In the genomic region with DNA sequence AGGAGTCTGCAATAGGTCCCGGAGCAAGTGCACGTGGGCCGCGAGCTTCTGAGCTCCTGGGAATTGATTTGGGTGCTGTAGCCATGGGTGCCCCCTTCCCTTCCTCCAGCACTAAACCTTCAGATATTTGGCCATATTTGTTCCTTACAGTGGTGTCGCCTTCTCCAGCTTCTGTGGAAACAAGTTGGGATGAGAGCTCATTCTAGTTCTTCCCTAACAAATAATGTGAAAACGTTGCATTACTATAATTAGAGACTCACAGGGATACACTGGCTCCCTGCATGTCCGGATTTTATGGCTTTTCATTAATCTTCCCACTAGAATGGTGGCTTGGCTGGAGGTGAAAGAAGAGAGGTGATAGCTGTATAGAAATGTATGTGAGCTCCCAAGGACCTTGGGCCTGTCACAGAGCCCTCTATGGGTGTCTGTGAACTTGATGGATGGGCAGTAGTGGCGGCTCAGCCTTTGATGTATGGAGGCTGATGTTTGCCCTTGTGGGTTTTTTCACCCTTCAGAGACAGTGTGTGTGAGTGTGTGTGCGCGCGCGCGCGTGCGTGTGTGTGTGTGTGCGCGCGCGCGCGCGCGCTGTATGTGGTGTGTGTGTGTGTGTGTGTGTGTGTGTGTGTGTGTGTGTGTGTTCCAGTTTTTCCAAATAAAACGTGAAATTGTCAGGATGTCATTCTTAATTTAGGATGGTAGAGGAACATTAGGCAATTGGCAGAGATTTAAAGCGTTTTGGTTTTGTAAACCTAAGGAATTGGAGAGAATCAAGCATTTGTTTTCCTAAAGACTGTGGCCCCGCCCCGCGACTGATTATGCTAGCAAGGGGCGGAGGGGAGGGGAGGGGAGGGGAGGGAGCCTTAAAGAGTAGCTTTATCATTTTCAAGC, we compare ENCODE assay signal across 7 mouse cellular contexts. TPM values are rescaled to one million over a fixed set of nuclear protein-coding genes. Genes with fewer than 3 reads are reported as not detected.
DNase-seq lines count a peak whose midpoint lies in the region; ATAC-seq lines count a peak whose summit lies in the region.

No protein-coding gene starts in this region.

- no peaks in the 10 kb centered on the region for H3K36me3 ChIP-seq in hindbrain, embryonic 10.5 days
- H3K36me3 ChIP-seq in limb, embryonic 11.5 days (ENCODE audit: control insufficient read depth, insufficient read depth, low read length): no peaks in the 10 kb centered on the region

- H3K27ac ChIP-seq in hindbrain, embryonic 10.5 days: no peak overlapping the region
- no peak overlapping the region for H3K27ac ChIP-seq in limb, embryonic 11.5 days (replicated peaks; ENCODE audit: low read depth, low read length)

- H3K9ac ChIP-seq in limb, embryonic 11.5 days (ENCODE audit: low read length): no peak overlapping the region

- no peaks in the 10 kb centered on the region for H3K9me3 ChIP-seq in hindbrain, embryonic 10.5 days
- no peaks in the 10 kb centered on the region for H3K9me3 ChIP-seq in limb, embryonic 11.5 days (ENCODE audit: control insufficient read depth, low read length)

- H3K27me3 ChIP-seq in hindbrain, embryonic 10.5 days (ENCODE audit: insufficient read depth, poor library complexity, severe bottlenecking): peaks cover 69% of the 10 kb centered on the region
- H3K27me3 ChIP-seq in limb, embryonic 11.5 days (ENCODE audit: control insufficient read depth, insufficient read depth, low read length): peaks cover 26% of the 10 kb centered on the region

- no peak for ATAC-seq in limb, embryonic 11.5 days (ENCODE audit: insufficient number of reproducible peaks, low FRiP score, low TSS enrichment, low read depth)

- H3K4me1 ChIP-seq in hindbrain, embryonic 10.5 days (replicated peaks): peaks cover 32% of the 10 kb centered on the region
- H3K4me1 ChIP-seq in limb, embryonic 11.5 days (ENCODE audit: control insufficient read depth, insufficient read depth, low read length): peaks cover 4% of the 10 kb centered on the region; the same call in 1 of the 2 replicates

- whole genome bisulfite sequencing in hindbrain, embryonic 10.5 days: 0% methylated on average over 29 of the region's 29 CpGs
- WGBS in limb, embryonic 11.5 days: under 1% methylated on average over 27 of the region's 29 CpGs

- DNase-seq in thymus, postnatal 14 days: peak; percentile 21
- no peak for DNase-seq in thymus, postnatal 36 days
- DNase-seq in cerebellum, postnatal 14 days: peak; percentile 74 to 78
- DNase-seq in hindbrain, embryonic 10.5 days (ENCODE audit: low spot score): peak; percentile 62
- peak; percentile 50 for DNase-seq in limb, embryonic 11.5 days (ENCODE audit: low spot score)
- DNase-seq in naive thymus-derived CD4-positive, alpha-beta T cell, adult 2 months (ENCODE audit: low read depth): peak; percentile 28
- no peak for DNase-seq in ovary, adult 18-20 months (ENCODE audit: low spot score)

- H3K4me2 ChIP-seq in limb, embryonic 11.5 days (ENCODE audit: low read depth, severe bottlenecking): peak overlapping the region; percentile 94

- peak overlapping the region; percentile 78 for H3K4me3 ChIP-seq in hindbrain, embryonic 10.5 days
- peak overlapping the region; percentile 60 for H3K4me3 ChIP-seq in limb, embryonic 11.5 days (ENCODE audit: low read depth, low read length)

RNA-seq across cellular contexts. Expression of gene Arhgap20, which starts 1.3 kb away (rescaled TPM):
- 1.9 and 3.4 TPM in 2 replicates for polyA plus RNA-seq in hindbrain, embryonic 10.5 days (2016; fragmentation: Nextera tagmentation; extraction: Ambion mirVana)
- 0.81 and 1.8 TPM in 2 replicates for polyA plus RNA-seq in limb, embryonic 11.5 days (2014; fragmentation: Nextera tagmentation; extraction: Ambion mirVana)

Comparison
In these comparisons a context has a peak if more than half of its experiments do, and no peak if none do; other contexts are left out.
1. DNase-seq: peak in thymus, postnatal 14 days (single experiment), cerebellum, postnatal 14 days (2 of 2), hindbrain, embryonic 10.5 days (single experiment), limb, embryonic 11.5 days (single experiment) and naive thymus-derived CD4-positive, alpha-beta T cell, adult 2 months (single experiment); none in thymus, postnatal 36 days (0 of 2) and ovary, adult 18-20 months (single experiment).